Mouse (Mus musculus) intestine, embryonic 15.5 days (tissue): ENCODE results near the gene Spata3. TPM values are rescaled to one million over a fixed set of nuclear protein-coding genes. Genes with fewer than 3 reads are reported as not detected.
"Not testable (repeated sequence)": the region's sequence is repeated elsewhere in the genome, so short reads cannot be mapped to it uniquely, and the experiment has no call there.

Source experiments
- ATAC-seq: fragments of 200-750 bp; cut with Nextera tagmentation; 2 replicates; pipeline ENCODE4 v1.8.0; 2017; ENCODE audit warnings: moderate TSS enrichment, moderate library complexity
- H3K27ac ChIP-seq: fragments of 300-500 bp; sonication (generic); 2 replicates; pipeline ENCODE4 v1.5.1; 2015; ENCODE audit warnings: mild to moderate bottlenecking, inconsistent platforms
- H3K27me3 ChIP-seq: fragments of 300-500 bp; sonication (generic); replicated peaks from 2 replicates; pipeline ENCODE4 v1.6.1; 2015; ENCODE audit warnings: inconsistent platforms
- H3K36me3 ChIP-seq: fragments of 300-500 bp; sonication (generic); 2 replicates; pipeline ENCODE4 v1.6.1; 2015; ENCODE audit warnings: inconsistent platforms
- H3K4me1 ChIP-seq: fragments of 300-500 bp; sonication (generic); replicated peaks from 2 replicates; pipeline ENCODE4 v1.6.1; 2015; ENCODE audit warnings: inconsistent platforms
- H3K4me2 ChIP-seq: fragments of 300-500 bp; sonication (generic); replicated peaks from 2 replicates; pipeline ENCODE4 v1.6.1; 2015; ENCODE audit warnings: mild to moderate bottlenecking, inconsistent platforms
- H3K4me3 ChIP-seq: fragments of 300-500 bp; sonication (generic); replicated peaks from 2 replicates; pipeline ENCODE4 v1.5.1; 2015; ENCODE audit warnings: inconsistent platforms
- H3K9ac ChIP-seq: fragments of 300-500 bp; sonication (generic); 2 replicates; pipeline ENCODE4 v1.6.1; 2015; ENCODE audit warnings: inconsistent platforms
- H3K9me3 ChIP-seq: fragments of 300-500 bp; sonication (generic); 2 replicates; pipeline ENCODE4 v1.6.1; 2016; ENCODE audit warnings: inconsistent platforms
- WGBS: fragments of 180-500 bp; shearing (Covaris S2); methylation state at CpG from one replicate; pipeline ENCODE4 v1.1.7; 2015; 5-methylcytosine and 5-hydroxymethylcytosine counted together
- polyA plus RNA-seq: library from polyadenylated mRNA; unstranded; fragments of >200 nt; fragmentation: Nextera tagmentation; extraction: Ambion mirVana; gene quantifications from 2 replicates; pipeline ENCODE4 v1.2.1, GENCODE M21; 2015

Spata3 gene
- polyA plus RNA-seq, 1 experiment from 2014 or later = not detected

GRCm38 (mm10) chr1:85997221-85997620 is 19.4 kb upstream of the Spata3 start:
- Histone ChIP-seq H3K27ac (no peak overlapping the region), H3K9me3 (no peaks in the 10 kb centered on the region), H3K27me3 (no peaks in the 10 kb centered on the region), H3K4me1 (0 out of 2 replicates have a peak, but pooled peaks cover 6% of the 10 kb centered on the region), H3K4me3 (no peak overlapping the region), H3K4me2 (no peak overlapping the region), H3K9ac (no peak overlapping the region), H3K36me3 (no peaks in the 10 kb centered on the region)
- ATAC-seq = no peak
- 100% methylated on average over 1 of the region's 1 CpGs for WGBS

- WGBS = 84% methylated on average over 4 of the region's 4 CpGs
- H3K27me3 ChIP-seq = no peaks in the 10 kb centered on the region
- no peak overlapping the region for H3K9ac ChIP-seq
- no peak overlapping the region for H3K4me3 ChIP-seq
- H3K4me2 ChIP-seq = no peak overlapping the region
- H3K27ac ChIP-seq = no peak overlapping the region
- no peak for ATAC-seq
- 0 out of 2 replicates have a peak, but pooled peaks cover 6% of the 10 kb centered on the region for H3K4me1 ChIP-seq
- H3K9me3 ChIP-seq = no peaks in the 10 kb centered on the region
- H3K36me3 ChIP-seq = no peaks in the 10 kb centered on the region
These were observed 18.6 kb upstream of the Spata3 start for GRCm38 (mm10) chr1:85998012-85998411.

GRCm38 (mm10) chr1:85999853-86000570 is 16.6 kb upstream of the Spata3 start:
- ATAC-seq = peak; percentile 71
- Histone ChIP-seq H3K4me3 (no peak overlapping the region), H3K4me1 (0 out of 2 replicates have a peak, but pooled peaks cover 6% of the 10 kb centered on the region), H3K4me2 (no peak overlapping the region), H3K27me3 (no peaks in the 10 kb centered on the region), H3K36me3 (no peaks in the 10 kb centered on the region), H3K9ac (no peak overlapping the region), H3K9me3 (no peaks in the 10 kb centered on the region), H3K27ac (no peak overlapping the region)
- WGBS = 72% methylated on average over 18 of the region's 18 CpGs

- no peak overlapping the region for H3K4me3 ChIP-seq
- H3K9ac ChIP-seq = no peak overlapping the region
- H3K36me3 ChIP-seq = no peaks in the 10 kb centered on the region
- ATAC-seq = no peak
- H3K4me1 ChIP-seq = no peaks in the 10 kb centered on the region
- no peak overlapping the region for H3K4me2 ChIP-seq
- H3K27me3 ChIP-seq = no peaks in the 10 kb centered on the region
- H3K9me3 ChIP-seq = no peaks in the 10 kb centered on the region
- 85% methylated on average over 10 of the region's 10 CpGs for WGBS
- H3K27ac ChIP-seq = no peak overlapping the region
These were observed 11.1 kb upstream of the Spata3 start for GRCm38 (mm10) chr1:86005540-86005939.

GRCm38 (mm10) chr1:86006040-86006439 is 10.6 kb upstream of the Spata3 start:
- Histone ChIP-seq H3K36me3 (no peaks in the 10 kb centered on the region), H3K9ac (no peak overlapping the region), H3K4me3 (no peak overlapping the region), H3K4me1 (no peaks in the 10 kb centered on the region), H3K27me3 (no peaks in the 10 kb centered on the region), H3K9me3 (no peaks in the 10 kb centered on the region), H3K4me2 (no peak overlapping the region), H3K27ac (no peak overlapping the region)
- 89% methylated on average over 6 of the region's 6 CpGs for WGBS
- no peak for ATAC-seq

GRCm38 (mm10) chr1:86007778-86008177 is 8.8 kb upstream of the Spata3 start:
- Histone ChIP-seq H3K4me1 (no peaks in the 10 kb centered on the region), H3K27ac (no peak overlapping the region), H3K9ac (no peak overlapping the region), H3K4me2 (0 out of 2 replicates have a peak overlapping the region, but pooled peaks have one; percentile 29), H3K4me3 (no peak overlapping the region), H3K27me3 (no peaks in the 10 kb centered on the region), H3K9me3 (no peaks in the 10 kb centered on the region), H3K36me3 (no peaks in the 10 kb centered on the region)
- under 1% methylated on average over 7 of the region's 7 CpGs for WGBS
- ATAC-seq = peak; percentile 71

GRCm38 (mm10) chr1:86015758-86016157 is 858 bp upstream of the Spata3 start:
- ATAC-seq, H3K27ac ChIP-seq, H3K4me2 ChIP-seq, H3K9ac ChIP-seq, H3K9me3 ChIP-seq, H3K4me3 ChIP-seq, H3K36me3 ChIP-seq, H3K4me1 ChIP-seq: not testable (repeated sequence)
- H3K27me3 ChIP-seq = peaks cover 24% of the 10 kb centered on the region
- 93% methylated on average over 9 of the region's 9 CpGs for WGBS

- H3K27me3 ChIP-seq = peaks cover 24% of the 10 kb centered on the region
- no peaks in the 10 kb centered on the region for H3K36me3 ChIP-seq
- H3K9ac ChIP-seq = peak overlapping the region; percentile 47
- 4% methylated on average over 60 of the region's 60 CpGs for WGBS
- H3K27ac ChIP-seq = no peak overlapping the region
- H3K9me3 ChIP-seq = no peaks in the 10 kb centered on the region
- peaks cover 8% of the 10 kb centered on the region; the same call in 1 of the 2 replicates for H3K4me1 ChIP-seq
- H3K4me2 ChIP-seq = peak overlapping the region; percentile 100
- ATAC-seq = peak; percentile 86
- H3K4me3 ChIP-seq = peak overlapping the region; percentile 52
These were observed 1.8 kb downstream of the Spata3 start for GRCm38 (mm10) chr1:86018235-86019055.

GRCm38 (mm10) chr1:86021365-86021989 is 4.9 kb downstream of the Spata3 start:
- WGBS = 74% methylated on average over 11 of the region's 11 CpGs
- no peak for ATAC-seq

GRCm38 (mm10) chr1:86032273-86032987 is 15.8 kb downstream of the Spata3 start:
- Histone ChIP-seq H3K36me3 (no peaks in the 10 kb centered on the region), H3K9me3 (no peaks in the 10 kb centered on the region), H3K4me2 (no peak overlapping the region), H3K4me1 (no peaks in the 10 kb centered on the region), H3K4me3 (no peak overlapping the region), H3K27ac (no peak overlapping the region), H3K27me3 (no peaks in the 10 kb centered on the region), H3K9ac (no peak overlapping the region)
- no peak for ATAC-seq
- WGBS = 25% methylated on average over 11 of the region's 11 CpGs

More at GRCm38 (mm10) chr1:86021365-86021989, 4.9 kb downstream of the Spata3 start:
- H3K4me3 ChIP-seq = no peak overlapping the region
- no peak overlapping the region for H3K9ac ChIP-seq
- no peaks in the 10 kb centered on the region for H3K36me3 ChIP-seq
- no peak overlapping the region for H3K27ac ChIP-seq
- H3K4me2 ChIP-seq = no peak overlapping the region
- H3K9me3 ChIP-seq = no peaks in the 10 kb centered on the region
- peaks cover 8% of the 10 kb centered on the region; the same call in 1 of the 2 replicates for H3K4me1 ChIP-seq
- H3K27me3 ChIP-seq = peaks cover 24% of the 10 kb centered on the region

GRCm38 (mm10) chr1:86038191-86038951 is 21.8 kb downstream of the Spata3 start:
- H3K36me3 ChIP-seq = no peaks in the 10 kb centered on the region
- no peak overlapping the region for H3K4me3 ChIP-seq
- H3K27ac ChIP-seq = peak overlapping the region; percentile 59
- H3K4me1 ChIP-seq = 0 out of 2 replicates have a peak, but pooled peaks cover 5% of the 10 kb centered on the region
- no peaks in the 10 kb centered on the region for H3K27me3 ChIP-seq
- WGBS = 43% methylated on average over 3 of the region's 3 CpGs
- H3K9ac ChIP-seq = no peak overlapping the region
- H3K9me3 ChIP-seq = 0 out of 2 replicates have a peak, but pooled peaks cover 5% of the 10 kb centered on the region
- peak; percentile 44 for ATAC-seq
- no peak overlapping the region for H3K4me2 ChIP-seq
